Mouse (Mus musculus): ENCODE measurements around the gene Sertad2. TPM values are rescaled to one million over a fixed set of nuclear protein-coding genes. Genes with fewer than 3 reads are reported as not detected.

Sertad2 gene
- polyA plus RNA-seq, 1 experiment from 2014 or later: 30.5 TPM

DNA sequence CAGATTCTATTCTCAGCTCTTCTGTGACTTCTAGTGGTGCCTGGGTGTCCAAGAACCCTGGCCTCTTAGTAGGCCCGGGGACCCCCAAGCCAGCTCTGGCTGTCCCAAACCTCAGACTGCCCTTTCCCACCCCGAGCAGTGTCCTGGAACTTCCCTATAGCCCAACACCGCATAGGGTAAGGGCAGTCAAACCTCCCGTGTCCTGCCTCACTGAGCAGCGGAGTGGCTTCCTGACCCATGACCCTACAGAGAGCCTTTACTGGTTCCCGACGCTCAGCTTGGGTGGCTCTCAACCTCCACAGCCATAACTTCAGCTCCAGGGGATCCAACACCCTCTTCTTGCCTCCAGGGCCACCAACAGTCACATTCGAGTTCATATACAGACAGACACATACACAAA is 17.1 kb upstream of the Sertad2 start:
- no peak overlapping the region for H3K9ac ChIP-seq (replicated peaks; ENCODE audit: low read depth, low read length)
- no peak overlapping the region for H3K4me3 ChIP-seq (ENCODE audit: low read depth, low read length)
- 83% methylated on average over 8 of the region's 8 CpGs for WGBS
- H3K36me3 ChIP-seq (ENCODE audit: control insufficient read depth, insufficient read depth, low read length): no peaks in the 10 kb centered on the region
- H3K27me3 ChIP-seq (ENCODE audit: control insufficient read depth, insufficient read depth, low read length): no peaks in the 10 kb centered on the region
- H3K27ac ChIP-seq (ENCODE audit: low read depth, low read length): no peak overlapping the region
- no peaks in the 10 kb centered on the region for H3K4me1 ChIP-seq (ENCODE audit: control insufficient read depth, insufficient read depth, low read length)
- ATAC-seq (ENCODE audit: low read depth): no peak
- no peak overlapping the region for H3K4me2 ChIP-seq (ENCODE audit: low read depth, low read length)
- H3K9me3 ChIP-seq (ENCODE audit: control insufficient read depth, low read length): no peaks in the 10 kb centered on the region

DNA sequence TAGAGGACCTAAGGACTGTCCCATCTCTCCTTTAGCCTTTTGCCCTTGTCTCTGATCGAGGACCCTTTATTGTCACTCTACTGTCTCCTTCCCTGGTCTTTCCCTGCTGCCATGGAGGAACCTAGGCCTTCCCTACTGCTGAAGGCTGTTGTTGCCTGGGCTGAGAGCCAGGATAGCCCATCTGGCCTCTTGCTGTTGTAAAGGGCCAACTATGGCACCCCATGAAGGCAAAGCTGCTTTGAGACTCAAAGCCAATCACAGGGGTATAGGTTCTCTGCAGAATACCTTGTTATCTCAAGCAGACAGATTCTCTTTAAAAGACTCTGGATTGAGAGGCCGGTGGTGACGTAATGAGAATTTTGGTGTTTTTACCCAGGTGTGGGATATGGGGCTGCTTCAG is 15.2 kb upstream of the Sertad2 start:
- no peak for ATAC-seq (ENCODE audit: low read depth)
- Histone ChIP-seq H3K4me2 (ENCODE audit: low read depth, low read length) (no peak overlapping the region), H3K27me3 (ENCODE audit: control insufficient read depth, insufficient read depth, low read length) (no peaks in the 10 kb centered on the region), H3K4me3 (ENCODE audit: low read depth, low read length) (no peak overlapping the region), H3K9ac (replicated peaks; ENCODE audit: low read depth, low read length) (no peak overlapping the region), H3K4me1 (ENCODE audit: control insufficient read depth, insufficient read depth, low read length) (no peaks in the 10 kb centered on the region), H3K9me3 (ENCODE audit: control insufficient read depth, low read length) (no peaks in the 10 kb centered on the region), H3K27ac (ENCODE audit: low read depth, low read length) (no peak overlapping the region), H3K36me3 (ENCODE audit: control insufficient read depth, insufficient read depth, low read length) (no peaks in the 10 kb centered on the region)
- 85% methylated on average over 3 of the region's 3 CpGs for WGBS

DNA sequence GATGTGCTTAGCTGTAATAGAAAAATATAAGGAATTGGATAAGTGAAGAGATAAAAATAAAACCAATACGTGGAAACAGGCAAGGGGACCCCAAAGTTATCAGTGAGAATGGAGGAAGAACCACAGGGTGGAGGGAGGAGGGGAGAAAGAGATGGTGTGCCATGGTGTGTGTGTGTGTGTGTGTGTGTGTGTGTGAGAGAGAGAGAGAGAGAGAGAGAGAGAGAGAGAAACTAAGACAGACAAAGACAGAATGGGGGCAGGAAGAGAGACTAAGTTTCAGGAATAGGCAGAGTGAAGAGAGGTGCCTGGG is 11.4 kb upstream of the Sertad2 start:
- WGBS: 13% methylated on average over 1 of the region's 1 CpGs

GRCm38 (mm10) chr11:20531992-20532881 is 10.8 kb upstream of the Sertad2 start:
- peak; percentile 92 for ATAC-seq (ENCODE audit: low read depth)
- Histone ChIP-seq H3K4me1 (ENCODE audit: control insufficient read depth, insufficient read depth, low read length) (no peaks in the 10 kb centered on the region), H3K27ac (ENCODE audit: low read depth, low read length) (peak overlapping the region; percentile 39; the same call in 1 of the 2 replicates), H3K9ac (replicated peaks; ENCODE audit: low read depth, low read length) (peak overlapping the region; percentile 68), H3K4me3 (ENCODE audit: low read depth, low read length) (peak overlapping the region; percentile 41), H3K9me3 (ENCODE audit: control insufficient read depth, low read length) (no peaks in the 10 kb centered on the region), H3K4me2 (ENCODE audit: low read depth, low read length) (peak overlapping the region; percentile 73), H3K27me3 (ENCODE audit: control insufficient read depth, insufficient read depth, low read length) (no peaks in the 10 kb centered on the region), H3K36me3 (ENCODE audit: control insufficient read depth, insufficient read depth, low read length) (no peaks in the 10 kb centered on the region)
- WGBS: under 1% methylated on average over 41 of the region's 42 CpGs

More for the DNA sequence above, 11.4 kb upstream of the Sertad2 start:
- Histone ChIP-seq H3K9me3 (ENCODE audit: control insufficient read depth, low read length) (no peaks in the 10 kb centered on the region), H3K4me3 (ENCODE audit: low read depth, low read length) (peak overlapping the region; percentile 41), H3K27me3 (ENCODE audit: control insufficient read depth, insufficient read depth, low read length) (no peaks in the 10 kb centered on the region), H3K27ac (ENCODE audit: low read depth, low read length) (no peak overlapping the region), H3K9ac (replicated peaks; ENCODE audit: low read depth, low read length) (peak overlapping the region; percentile 68), H3K36me3 (ENCODE audit: control insufficient read depth, insufficient read depth, low read length) (no peaks in the 10 kb centered on the region), H3K4me2 (ENCODE audit: low read depth, low read length) (peak overlapping the region; percentile 73), H3K4me1 (ENCODE audit: control insufficient read depth, insufficient read depth, low read length) (no peaks in the 10 kb centered on the region)
- peak; percentile 31 for ATAC-seq (ENCODE audit: low read depth)

GRCm38 (mm10) chr11:20533231-20533630 is 9.8 kb upstream of the Sertad2 start:
- H3K4me3 ChIP-seq (ENCODE audit: low read depth, low read length): no peak overlapping the region
- H3K9me3 ChIP-seq (ENCODE audit: control insufficient read depth, low read length): no peaks in the 10 kb centered on the region
- H3K4me1 ChIP-seq (ENCODE audit: control insufficient read depth, insufficient read depth, low read length): no peaks in the 10 kb centered on the region
- H3K27ac ChIP-seq (ENCODE audit: low read depth, low read length): no peak overlapping the region
- no peak overlapping the region for H3K4me2 ChIP-seq (ENCODE audit: low read depth, low read length)
- ATAC-seq (ENCODE audit: low read depth): no peak
- WGBS: 87% methylated on average over 4 of the region's 4 CpGs
- H3K27me3 ChIP-seq (ENCODE audit: control insufficient read depth, insufficient read depth, low read length): no peaks in the 10 kb centered on the region
- H3K36me3 ChIP-seq (ENCODE audit: control insufficient read depth, insufficient read depth, low read length): no peaks in the 10 kb centered on the region
- no peak overlapping the region for H3K9ac ChIP-seq (replicated peaks; ENCODE audit: low read depth, low read length)

DNA sequence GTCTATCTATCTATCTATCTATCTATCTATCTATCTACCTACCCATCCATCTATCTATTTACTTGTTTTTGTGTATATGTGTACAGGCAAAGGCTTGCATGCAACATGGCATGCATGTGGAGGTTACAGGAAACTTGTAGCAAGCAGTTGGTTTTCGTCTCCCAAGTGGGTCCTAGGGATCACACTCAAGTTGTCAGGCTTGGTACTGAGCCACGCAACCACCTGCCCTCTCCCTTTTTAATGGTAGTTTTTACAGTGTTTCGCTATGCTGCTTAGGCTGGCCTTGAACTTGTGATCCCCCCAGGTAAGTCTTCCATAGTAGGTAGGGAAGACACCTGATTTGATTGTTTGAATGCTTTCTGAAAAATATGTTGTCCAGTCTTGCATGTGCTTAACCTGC is 5.8 kb upstream of the Sertad2 start:
- H3K27me3 ChIP-seq (ENCODE audit: control insufficient read depth, insufficient read depth, low read length): no peaks in the 10 kb centered on the region
- H3K27ac ChIP-seq (ENCODE audit: low read depth, low read length): no peak overlapping the region
- no peaks in the 10 kb centered on the region for H3K36me3 ChIP-seq (ENCODE audit: control insufficient read depth, insufficient read depth, low read length)
- H3K4me3 ChIP-seq (ENCODE audit: low read depth, low read length): no peak overlapping the region
- WGBS: 94% methylated on average over 3 of the region's 3 CpGs
- no peaks in the 10 kb centered on the region for H3K4me1 ChIP-seq (ENCODE audit: control insufficient read depth, insufficient read depth, low read length)
- H3K9me3 ChIP-seq (ENCODE audit: control insufficient read depth, low read length): no peaks in the 10 kb centered on the region
- H3K4me2 ChIP-seq (ENCODE audit: low read depth, low read length): no peak overlapping the region
- no peak for ATAC-seq (ENCODE audit: low read depth)
- no peak overlapping the region for H3K9ac ChIP-seq (replicated peaks; ENCODE audit: low read depth, low read length)

DNA sequence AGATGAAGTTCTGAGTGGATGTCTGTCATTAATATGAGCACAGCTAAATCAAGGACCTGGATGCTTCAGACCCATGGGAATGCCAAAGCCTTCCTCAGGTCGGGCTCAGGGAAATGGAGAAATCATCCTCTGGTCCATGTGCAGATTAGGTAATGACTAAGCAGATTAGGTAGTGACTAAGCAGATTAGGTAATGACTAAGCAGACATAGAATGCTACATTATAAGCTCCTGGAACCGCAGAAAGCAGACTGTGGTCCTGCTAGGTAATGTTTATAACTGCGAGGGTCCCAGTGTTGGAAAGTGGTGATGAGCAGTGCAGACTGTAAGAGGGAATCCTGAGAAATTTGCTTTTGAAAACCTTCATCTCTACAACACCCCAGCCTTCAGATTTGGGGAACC is 4.6 kb upstream of the Sertad2 start:
- Histone ChIP-seq H3K36me3 (ENCODE audit: control insufficient read depth, insufficient read depth, low read length) (no peaks in the 10 kb centered on the region), H3K9me3 (ENCODE audit: control insufficient read depth, low read length) (no peaks in the 10 kb centered on the region), H3K9ac (replicated peaks; ENCODE audit: low read depth, low read length) (no peak overlapping the region), H3K27me3 (ENCODE audit: control insufficient read depth, insufficient read depth, low read length) (no peaks in the 10 kb centered on the region), H3K4me1 (ENCODE audit: control insufficient read depth, insufficient read depth, low read length) (no peaks in the 10 kb centered on the region), H3K4me3 (ENCODE audit: low read depth, low read length) (no peak overlapping the region), H3K4me2 (ENCODE audit: low read depth, low read length) (no peak overlapping the region), H3K27ac (ENCODE audit: low read depth, low read length) (no peak overlapping the region)
- ATAC-seq (ENCODE audit: low read depth): no peak
- WGBS: 78% methylated on average over 3 of the region's 3 CpGs

GRCm38 (mm10) chr11:20541280-20541679 is 1.8 kb upstream of the Sertad2 start:
- H3K4me2 ChIP-seq (ENCODE audit: low read depth, low read length): no peak overlapping the region
- no peaks in the 10 kb centered on the region for H3K9me3 ChIP-seq (ENCODE audit: control insufficient read depth, low read length)
- WGBS: 72% methylated on average over 3 of the region's 3 CpGs
- H3K27ac ChIP-seq (ENCODE audit: low read depth, low read length): no peak overlapping the region
- H3K9ac ChIP-seq (replicated peaks; ENCODE audit: low read depth, low read length): no peak overlapping the region
- ATAC-seq (ENCODE audit: low read depth): no peak
- H3K27me3 ChIP-seq (ENCODE audit: control insufficient read depth, insufficient read depth, low read length): no peaks in the 10 kb centered on the region
- H3K36me3 ChIP-seq (ENCODE audit: control insufficient read depth, insufficient read depth, low read length): no peaks in the 10 kb centered on the region
- no peak overlapping the region for H3K4me3 ChIP-seq (ENCODE audit: low read depth, low read length)
- peaks cover 5% of the 10 kb centered on the region for H3K4me1 ChIP-seq (ENCODE audit: control insufficient read depth, insufficient read depth, low read length)

DNA sequence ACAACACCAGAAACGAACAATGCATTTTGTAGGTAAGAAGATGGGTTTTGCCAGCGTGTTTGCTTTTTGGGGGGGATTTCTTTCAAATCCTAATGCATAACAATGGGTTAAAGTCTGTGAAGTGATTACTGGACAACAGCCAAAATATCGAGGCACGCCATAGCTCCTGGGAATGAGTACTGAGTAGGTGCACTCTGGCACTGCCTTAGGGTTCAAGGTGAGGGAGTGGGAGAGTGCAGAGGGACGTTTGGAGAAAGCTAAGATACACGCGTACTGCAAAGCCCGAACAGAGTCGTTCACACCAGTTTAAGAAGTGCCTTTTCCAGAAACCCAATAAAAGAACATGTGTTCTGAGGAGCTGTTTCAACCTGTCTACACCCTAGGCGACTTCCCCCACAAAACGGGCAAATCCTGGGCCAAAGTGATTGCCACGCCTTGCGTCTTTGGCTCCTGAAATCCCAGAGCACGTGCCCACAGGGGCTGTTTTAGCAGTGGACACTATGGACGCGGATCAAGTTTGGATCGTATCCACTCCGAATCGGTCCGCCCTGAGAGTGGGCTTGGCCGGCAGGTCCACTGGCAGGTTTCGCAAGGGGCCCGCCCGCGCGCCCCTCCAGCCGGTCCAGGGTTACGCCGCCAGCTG is 937 bp upstream of the Sertad2 start:
- no peaks in the 10 kb centered on the region for H3K27me3 ChIP-seq (ENCODE audit: control insufficient read depth, insufficient read depth, low read length)
- H3K27ac ChIP-seq (ENCODE audit: low read depth, low read length): peak overlapping the region; percentile 44; the same call in 1 of the 2 replicates
- WGBS: 1% methylated on average over 28 of the region's 29 CpGs
- peak overlapping the region; percentile 86 for H3K4me2 ChIP-seq (ENCODE audit: low read depth, low read length)
- peak overlapping the region; percentile 74 for H3K4me3 ChIP-seq (ENCODE audit: low read depth, low read length)
- H3K4me1 ChIP-seq (ENCODE audit: control insufficient read depth, insufficient read depth, low read length): peaks cover 5% of the 10 kb centered on the region
- H3K36me3 ChIP-seq (ENCODE audit: control insufficient read depth, insufficient read depth, low read length): no peaks in the 10 kb centered on the region
- peak overlapping the region; percentile 54 for H3K9ac ChIP-seq (replicated peaks; ENCODE audit: low read depth, low read length)
- no peak for ATAC-seq (ENCODE audit: low read depth)
- H3K9me3 ChIP-seq (ENCODE audit: control insufficient read depth, low read length): no peaks in the 10 kb centered on the region

All from neural tube, embryonic 14.5 days (tissue).